12 mouse cellular contexts compared by ENCODE assay signal in genomic region chr7:134703704-134704103, GRCm38 (mm10). TPM values are rescaled to one million over a fixed set of nuclear protein-coding genes. Genes with fewer than 3 reads are reported as not detected.
A peak's percentile ranks its signal among the peaks of the same experiment; 100 is the strongest.
DNase-seq lines count a peak whose midpoint lies in the region; ATAC-seq and TF ChIP-seq lines count a peak whose summit lies in the region.
"Had no signal": no experiment of that assay in that cellular context is flagged by ENCODE, and none has a peak within 500 bp of the region (broad histone marks: within the 10 kb centered on the region; RNA-seq: fewer than 3 reads in every experiment).

No protein-coding gene starts in this region.

- H3K4me2 ChIP-seq in stomach, postnatal 0 days (replicated peaks; ENCODE audit: low read depth): no peak overlapping the region
- H3K4me2 ChIP-seq: forebrain, embryonic 13.5 days had no signal

- peak; percentile 73 for ATAC-seq in stomach, postnatal 0 days (ENCODE audit: low FRiP score, low TSS enrichment)
- ATAC-seq: forebrain, embryonic 13.5 days; midbrain, embryonic 16.5 days had no signal

- 0 out of 2 replicates have a peak, but pooled peaks cover 2% of the 10 kb centered on the region for H3K4me1 ChIP-seq in stomach, postnatal 0 days (replicated peaks; ENCODE audit: control insufficient read depth, insufficient read depth)

- no peak overlapping the region for H3K4me3 ChIP-seq in stomach, postnatal 0 days (ENCODE audit: low read depth, low read length)
- H3K4me3 ChIP-seq: forebrain, embryonic 13.5 days had no signal

- DNase-seq in adrenal gland, adult (ENCODE audit: inconsistent age in 2 of 2, low spot score in 1 of 2): peak; percentile 71 to 77
- DNase-seq in adrenal gland, postnatal 4 days (ENCODE audit: low spot score in 2 of 2): no peak
- DNase-seq in ovary, postnatal 36 days (ENCODE audit: low spot score): peak; percentile 15
- no peak for DNase-seq in ovary, postnatal 10 days (ENCODE audit: low spot score)
- peak; percentile 79 to 87 for DNase-seq in kidney, postnatal 25 days
- peak; percentile 77 for DNase-seq in stomach, postnatal 0 days (ENCODE audit: low spot score)
- DNase-seq in retina, postnatal 1 day: no peak
- DNase-seq in spleen, adult 18-20 months: no peak
- DNase-seq: right cerebral cortex, postnatal 4 days had no signal

- no peaks in the 10 kb centered on the region for H3K9me3 ChIP-seq in stomach, postnatal 0 days (ENCODE audit: control insufficient read depth, low read length)
- H3K9me3 ChIP-seq: forebrain, embryonic 13.5 days had no signal

- no peak for TF ChIP-seq CTCF in stomach, postnatal 0 days (IDR thresholded peaks at IDR 0.05; ENCODE audit: low read depth)

- H3K27me3 ChIP-seq in stomach, postnatal 0 days (ENCODE audit: control insufficient read depth, insufficient read depth, low read length): no peaks in the 10 kb centered on the region
- H3K27me3 ChIP-seq: forebrain, embryonic 13.5 days had no signal

- no peak for TF ChIP-seq EP300 in stomach, postnatal 0 days (optimal IDR thresholded peaks at IDR 0.05)

- 40% methylated on average over 2 of the region's 2 CpGs for WGBS in stomach, postnatal 0 days

- no peak overlapping the region for H3K27ac ChIP-seq in stomach, postnatal 0 days (replicated peaks)
- H3K27ac ChIP-seq: forebrain, embryonic 13.5 days had no signal

- H3K9ac ChIP-seq in stomach, postnatal 0 days (ENCODE audit: low read length): no peak overlapping the region
- H3K9ac ChIP-seq: forebrain, embryonic 13.5 days had no signal

- H3K36me3 ChIP-seq in stomach, postnatal 0 days (ENCODE audit: control insufficient read depth, insufficient read depth, low read length): no peaks in the 10 kb centered on the region

RNA-seq across cellular contexts. Expression of gene Dock1, which starts 33.2 kb away (rescaled TPM):
- total RNA-seq in adrenal gland, postnatal 4 days (2021): 100 to 1,000 TPM; 146 to 153 TPM
- 8.5 TPM in 2 replicates for polyA plus RNA-seq in stomach, postnatal 0 days (2015; fragmentation: Nextera tagmentation; extraction: Ambion mirVana)
- total RNA-seq: MEL had no signal

Comparison
In these comparisons a context has a peak if more than half of its experiments do, and no peak if none do; other contexts are left out.
1. DNase-seq: peak in adrenal gland, adult (2 of 2), ovary, postnatal 36 days (single experiment), kidney, postnatal 25 days (2 of 2) and stomach, postnatal 0 days (single experiment); none in adrenal gland, postnatal 4 days (0 of 2), ovary, postnatal 10 days (single experiment), retina, postnatal 1 day (single experiment) and spleen, adult 18-20 months (0 of 2).